Mouse (Mus musculus) midbrain, embryonic 10.5 days (tissue): Measurements from ENCODE around the gene Ston2. TPM values are rescaled to one million over a fixed set of nuclear protein-coding genes. Genes with fewer than 3 reads are reported as not detected.
"Not testable (repeated sequence)": the region's sequence is repeated elsewhere in the genome, so short reads cannot be mapped to it uniquely, and the experiment has no call there.

Experiments used
- DNase-seq: peaks from one replicate; pipeline ENCODE4 v3.0.0-alpha.2; 2017; ENCODE audit warnings: low spot score
- H3K27ac ChIP-seq: fragments of 300-500 bp; sonication (generic); replicated peaks from 2 replicates; pipeline ENCODE4 v1.5.1; 2016; ENCODE audit warnings: mild to moderate bottlenecking
- H3K27me3 ChIP-seq: fragments of 300-500 bp; sonication (generic); 2 replicates; pipeline ENCODE4 v1.6.1; 2016; ENCODE audit warnings: low read depth, mild to moderate bottlenecking; ENCODE audit not compliant: poor library complexity, severe bottlenecking
- H3K36me3 ChIP-seq: fragments of 300-500 bp; sonication (generic); 2 replicates; pipeline ENCODE4 v1.6.1; 2016; ENCODE audit warnings: mild to moderate bottlenecking, moderate library complexity
- H3K4me1 ChIP-seq: fragments of 300-500 bp; sonication (generic); 2 replicates; pipeline ENCODE4 v1.6.1; 2016
- H3K4me3 ChIP-seq: fragments of 300-500 bp; sonication (generic); 2 replicates; pipeline ENCODE4 v1.5.1; 2016; ENCODE audit warnings: mild to moderate bottlenecking, moderate library complexity
- H3K9me3 ChIP-seq: fragments of 300-500 bp; sonication (generic); replicated peaks from 2 replicates; pipeline ENCODE4 v1.6.1; 2016; ENCODE audit warnings: mild to moderate bottlenecking
- WGBS: fragments of 180-500 bp; shearing (Covaris S2); methylation state at CpG from one replicate; pipeline ENCODE4 v1.1.7; 2016; 5-methylcytosine and 5-hydroxymethylcytosine counted together
- microRNA-seq: library from miRNA; unstranded; fragments of <30 nt; microRNA quantifications from one replicate; pipeline ENCODE4, GENCODE M21; 2017
- polyA plus RNA-seq: library from polyadenylated mRNA; unstranded; fragments of >200 nt; fragmentation: Nextera tagmentation; extraction: Ambion mirVana; gene quantifications from 2 replicates; pipeline ENCODE4 v1.2.1, GENCODE M21; 2016

The Ston2 gene
- polyA plus RNA-seq, 1 experiment from 2014 or later: 9.9 TPM

- Histone ChIP-seq H3K36me3 (peaks cover 34% of the 10 kb centered on the region), H3K4me1 (peaks cover 38% of the 10 kb centered on the region), H3K9me3 (no peaks in the 10 kb centered on the region), H3K27me3 (no peaks in the 10 kb centered on the region; the same call in 1 of the 2 replicates), H3K4me3 (peak overlapping the region; percentile 92), H3K27ac (peak overlapping the region; percentile 100)
- under 1% methylated on average over 32 of the region's 32 CpGs for WGBS
- peak; percentile 91 for DNase-seq
Measured at GRCm38 (mm10) chr12:91588176-91588669, 200.0 kb downstream of the Ston2 start.

DNA sequence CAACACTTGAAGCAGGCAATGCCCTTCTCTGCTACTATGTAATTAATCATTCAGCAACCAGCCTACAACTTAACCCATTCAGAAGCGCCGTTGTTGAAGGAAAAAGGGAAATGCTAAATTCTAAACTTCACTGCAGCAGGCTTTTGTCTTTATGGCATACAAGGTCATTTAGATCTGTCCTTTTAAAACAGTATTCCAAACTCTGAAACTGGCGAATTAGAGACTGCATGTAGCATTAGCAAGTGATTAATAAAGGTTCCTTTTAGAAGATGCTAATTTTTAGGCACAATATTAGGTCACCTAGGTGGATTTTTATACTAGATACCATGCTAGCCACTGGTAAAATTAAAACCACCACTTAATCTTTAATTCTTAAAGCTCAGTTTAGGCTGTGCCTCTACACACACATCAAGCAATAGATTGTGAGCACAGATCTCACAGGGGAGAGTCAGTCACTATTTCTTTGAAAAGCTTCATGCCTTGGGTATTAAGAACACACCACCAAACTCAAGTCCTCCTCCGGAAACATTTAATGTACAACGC is 200.6 kb downstream of the Ston2 start:
- Histone ChIP-seq H3K4me1 (peaks cover 44% of the 10 kb centered on the region), H3K9me3 (no peaks in the 10 kb centered on the region), H3K4me3 (peak overlapping the region; percentile 92), H3K27ac (peak overlapping the region; percentile 100), H3K36me3 (peaks cover 41% of the 10 kb centered on the region), H3K27me3 (no peaks in the 10 kb centered on the region; the same call in 1 of the 2 replicates)
- DNase-seq: no peak
- WGBS: 34% methylated on average over 5 of the region's 5 CpGs

GRCm38 (mm10) chr12:91587077-91587476 is 201.1 kb downstream of the Ston2 start:
- 77% methylated on average over 3 of the region's 3 CpGs for WGBS
- no peak for DNase-seq
- H3K27me3 ChIP-seq: no peaks in the 10 kb centered on the region; the same call in 1 of the 2 replicates
- H3K4me1 ChIP-seq: peaks cover 44% of the 10 kb centered on the region
- H3K27ac ChIP-seq: 0 out of 2 replicates have a peak overlapping the region, but pooled peaks have one; percentile 100
- H3K9me3 ChIP-seq: no peaks in the 10 kb centered on the region
- peaks cover 45% of the 10 kb centered on the region for H3K36me3 ChIP-seq
- H3K4me3 ChIP-seq: peak overlapping the region; percentile 92

DNA sequence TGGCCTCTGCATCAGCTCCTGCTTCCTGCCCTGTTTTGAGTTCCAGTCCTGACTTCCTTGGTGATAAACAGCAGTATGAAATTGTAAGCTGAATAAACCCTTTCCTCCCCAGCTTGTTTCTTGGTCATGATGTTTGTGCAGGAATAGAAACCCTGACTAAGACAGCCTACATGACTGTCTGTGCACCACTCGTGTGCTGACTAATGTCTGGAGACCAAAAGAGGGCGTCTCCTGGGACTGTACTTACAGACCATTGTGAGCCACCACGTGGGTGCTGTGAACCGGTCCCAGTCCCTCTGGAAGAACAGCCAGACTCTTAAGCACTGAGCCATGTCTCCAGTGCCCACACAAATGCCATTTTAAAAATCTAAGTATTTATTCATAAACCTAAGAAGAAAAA is 202.4 kb downstream of the Ston2 start:
- Histone ChIP-seq H3K36me3 (peaks cover 58% of the 10 kb centered on the region), H3K4me1 (peaks cover 36% of the 10 kb centered on the region)
- not testable (repeated sequence) for DNase-seq, H3K4me3 ChIP-seq, H3K27ac ChIP-seq, H3K27me3 ChIP-seq, H3K9me3 ChIP-seq
- 94% methylated on average over 4 of the region's 4 CpGs for WGBS

- Histone ChIP-seq H3K27ac (no peak overlapping the region), H3K27me3 (no peaks in the 10 kb centered on the region; the same call in 1 of the 2 replicates), H3K4me1 (peaks cover 33% of the 10 kb centered on the region), H3K4me3 (no peak overlapping the region), H3K36me3 (peaks cover 64% of the 10 kb centered on the region), H3K9me3 (no peaks in the 10 kb centered on the region)
- 91% methylated on average over 3 of the region's 3 CpGs for WGBS
- DNase-seq: no peak
Measured at GRCm38 (mm10) chr12:91585206-91585605, 203.0 kb downstream of the Ston2 start.

DNA sequence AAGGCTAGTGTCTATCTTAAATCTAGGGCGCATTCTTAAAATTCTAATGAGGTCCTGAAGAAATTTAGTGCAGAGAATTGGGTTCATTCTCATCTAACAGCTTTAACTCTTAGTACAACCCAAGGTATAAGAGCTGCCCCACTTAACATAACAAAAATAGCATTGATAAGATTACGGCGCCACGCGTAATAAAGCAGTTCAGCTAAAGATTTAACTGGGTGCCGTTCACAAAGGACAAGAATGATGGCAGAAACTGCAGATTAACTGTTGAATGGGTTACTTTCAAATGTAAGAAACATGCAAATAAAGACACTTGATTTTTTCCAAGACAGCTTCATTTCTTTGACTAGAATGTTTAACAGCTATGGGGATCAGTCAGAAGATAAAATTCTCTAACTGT is 204.8 kb downstream of the Ston2 start:
- Histone ChIP-seq H3K27ac (no peak overlapping the region), H3K36me3 (peaks cover 82% of the 10 kb centered on the region), H3K9me3 (no peaks in the 10 kb centered on the region), H3K4me3 (no peak overlapping the region), H3K27me3 (no peaks in the 10 kb centered on the region; the same call in 1 of the 2 replicates), H3K4me1 (peaks cover 33% of the 10 kb centered on the region)
- 65% methylated on average over 6 of the region's 6 CpGs for WGBS
- no peak for DNase-seq

Small RNA genes lying within 50 kb of the gene (microRNA-seq; reads per million reads assigned to microRNA genes)
- not detected for gene Gm22015

Other genes starting within 250 kb of the Ston2 start
- 62.9 and 74.4 TPM in 2 replicates for gene Gtf2a1, start 197.9 kb downstream of the Ston2 start, polyA plus RNA-seq
- 63.2 and 64.6 TPM in 2 replicates for gene Sel1l, start 60.8 kb upstream of the Ston2 start, polyA plus RNA-seq